Mouse (Mus musculus) bone marrow, adult 2 months (tissue): ENCODE measurements around the gene Tbc1d10b.

ENCODE experiments used
- CTCF ChIP-seq: fragments of 200-500 bp; IDR thresholded peaks from 2 replicates; pipeline ENCODE4 v1.5.1; 2011; ENCODE audit warnings: low read length, control low read depth; ENCODE audit not compliant: control insufficient read depth, insufficient read depth
- POLR2A ChIP-seq: fragments of 200-500 bp; IDR thresholded peaks from 2 replicates; pipeline ENCODE4 v1.6.1; 2011; ENCODE audit warnings: low read depth, mild to moderate bottlenecking, control low read depth, low read length, borderline replicate concordance; ENCODE audit not compliant: control insufficient read depth

- TF ChIP-seq CTCF (no peak), POLR2A (no peak)
These were observed 47.7 kb upstream of the Tbc1d10b start for GRCm38 (mm10) chr7:127255965-127256364.
